ENCODE assay signal across 26 mouse cellular contexts in genomic region chr16:30984101-30984500, GRCm38 (mm10).
DNase-seq lines count a peak whose midpoint lies in the region; ATAC-seq and TF ChIP-seq lines count a peak whose summit lies in the region.
"Had no signal": no experiment of that assay in that cellular context is flagged by ENCODE, and none has a peak within 500 bp of the region (broad histone marks: within the 10 kb centered on the region; RNA-seq: fewer than 3 reads in every experiment).

No protein-coding gene starts in this region.

- H3K4me3 ChIP-seq in left cerebral cortex, adult 2 months, result no peak overlapping the region
- H3K4me3 ChIP-seq: embryonic facial prominence, embryonic 12.5 days; heart, embryonic 10.5 days; heart, embryonic 15.5 days; hindbrain, embryonic 15.5 days; liver, embryonic 12.5 days; midbrain, embryonic 10.5 days had no signal

- intact Hi-C loops in left cerebral cortex, adult 2 months (cut with DNase I), result loop anchor here (5.0 kb wide), 1 partner anchor 57 kb away; no protein-coding TSS in a partner anchor
- intact Hi-C loops in left cerebral cortex, postnatal 36 days (cut with DNase I), result loop anchor here (5.0 kb wide), 1 partner anchor 88 kb away; no protein-coding TSS in a partner anchor

- peak; percentile 18; the same call in 1 of the 2 replicates for ATAC-seq in granulocyte monocyte progenitor cell, adult 5-6 weeks (replicated peaks; ENCODE audit: poor library complexity, severe bottlenecking)
- ATAC-seq: CD4-positive, CD25-positive, alpha-beta regulatory T cell, adult 4 months; forebrain, embryonic 14.5 days; liver, embryonic 12.5 days; liver, postnatal 0 days had no signal

- DNase-seq in heart, adult 11 months, result peak; percentile 93
- no peak for DNase-seq in heart, postnatal 4 days
- DNase-seq in left cerebral cortex, adult 2 months (ENCODE audit: extremely low spot score in 1 of 2, low spot score in 2 of 2), result no peak
- no peak for DNase-seq in left cerebral cortex, postnatal 36 days (ENCODE audit: low spot score in 2 of 2)
- DNase-seq in right cerebral cortex, adult 18-20 months, result peak; percentile 59
- DNase-seq in right cerebral cortex, postnatal 14 days, result no peak
- DNase-seq in c-Kit-positive CD71-positive TER-119-positive erythroid progenitor cells, embryonic 14.5 days (ENCODE audit: low spot score), result no peak
- DNase-seq: adrenal gland, postnatal 36 days; cerebellum, adult 8-10 months; cerebellum, postnatal 25 days; gastrocnemius, postnatal 10 days; kidney, adult 18-20 months; kidney, postnatal 4 days; liver, postnatal 0 days; lung, postnatal 36 days; right cerebral cortex, postnatal 4 days; thymus, postnatal 4 days had no signal

- H3K27ac ChIP-seq in left cerebral cortex, adult 2 months, result peak overlapping the region; percentile 87
- H3K27ac ChIP-seq: liver, embryonic 12.5 days had no signal

- TF ChIP-seq CTCF in left cerebral cortex, adult 2 months (IDR thresholded peaks at IDR 0.05), result no peak

Comparison
In these comparisons a context has a peak if more than half of its experiments do, and no peak if none do; other contexts are left out.
1. DNase-seq: peak in heart, adult 11 months (single experiment) and right cerebral cortex, adult 18-20 months (single experiment); none in heart, postnatal 4 days (single experiment), left cerebral cortex, adult 2 months (0 of 2), left cerebral cortex, postnatal 36 days (0 of 2), right cerebral cortex, postnatal 14 days (single experiment) and c-Kit-positive CD71-positive TER-119-positive erythroid progenitor cells, embryonic 14.5 days (single experiment).